Mouse (Mus musculus): ENCODE measurements around the gene Tmprss3. TPM values are rescaled to one million over a fixed set of nuclear protein-coding genes. Genes with fewer than 3 reads are reported as not detected.

Tmprss3 gene
- polyA plus RNA-seq, 1 experiment from 2014 or later = 0.11 TPM

GRCm38 (mm10) chr17:31134913-31135312, 63.9 kb downstream of the Tmprss3 start:
- no peak overlapping the region for H3K4me3 ChIP-seq (replicated peaks; ENCODE audit: low read length)
- 78% methylated on average over 6 of the region's 6 CpGs for WGBS
- H3K4me2 ChIP-seq (replicated peaks) = no peak overlapping the region
- DNase-seq (ENCODE audit: low spot score) = no peak
- no peaks in the 10 kb centered on the region for H3K27me3 ChIP-seq (ENCODE audit: control insufficient read depth, insufficient read depth, low read length)
- H3K4me1 ChIP-seq (replicated peaks; ENCODE audit: control insufficient read depth, insufficient read depth, low read length) = no peaks in the 10 kb centered on the region
- no peak overlapping the region for H3K27ac ChIP-seq
- ATAC-seq (ENCODE audit: low FRiP score) = no peak
- H3K36me3 ChIP-seq (replicated peaks; ENCODE audit: control insufficient read depth, insufficient read depth) = no peaks in the 10 kb centered on the region
- no peaks in the 10 kb centered on the region for H3K9me3 ChIP-seq (ENCODE audit: control insufficient read depth, low read length)
- H3K9ac ChIP-seq = no peak overlapping the region

- H3K36me3 ChIP-seq (replicated peaks; ENCODE audit: control insufficient read depth, insufficient read depth) = no peaks in the 10 kb centered on the region
Observed at GRCm38 (mm10) chr17:31133776-31134175, 65.0 kb downstream of the Tmprss3 start.

GRCm38 (mm10) chr17:31131269-31131821, 67.4 kb downstream of the Tmprss3 start:
- Histone ChIP-seq H3K36me3 (replicated peaks; ENCODE audit: control insufficient read depth, insufficient read depth) (no peaks in the 10 kb centered on the region), H3K9me3 (ENCODE audit: control insufficient read depth, low read length) (no peaks in the 10 kb centered on the region), H3K9ac (no peak overlapping the region), H3K27ac (no peak overlapping the region), H3K4me3 (replicated peaks; ENCODE audit: low read length) (no peak overlapping the region), H3K4me1 (replicated peaks; ENCODE audit: control insufficient read depth, insufficient read depth, low read length) (no peaks in the 10 kb centered on the region), H3K27me3 (ENCODE audit: control insufficient read depth, insufficient read depth, low read length) (no peaks in the 10 kb centered on the region), H3K4me2 (replicated peaks) (no peak overlapping the region)
- DNase-seq (ENCODE audit: low spot score) (no peak), ATAC-seq (ENCODE audit: low FRiP score) (no peak)
- 84% methylated on average over 10 of the region's 10 CpGs for WGBS

More at GRCm38 (mm10) chr17:31133776-31134175, 65.0 kb downstream of the Tmprss3 start:
- H3K9me3 ChIP-seq (ENCODE audit: control insufficient read depth, low read length) = no peaks in the 10 kb centered on the region
- H3K4me2 ChIP-seq (replicated peaks) = no peak overlapping the region
- 84% methylated on average over 15 of the region's 15 CpGs for WGBS
- H3K27ac ChIP-seq = no peak overlapping the region
- no peak overlapping the region for H3K4me3 ChIP-seq (replicated peaks; ENCODE audit: low read length)
- no peak for ATAC-seq (ENCODE audit: low FRiP score)
- no peaks in the 10 kb centered on the region for H3K4me1 ChIP-seq (replicated peaks; ENCODE audit: control insufficient read depth, insufficient read depth, low read length)
- H3K9ac ChIP-seq = no peak overlapping the region
- no peak for DNase-seq (ENCODE audit: low spot score)
- H3K27me3 ChIP-seq (ENCODE audit: control insufficient read depth, insufficient read depth, low read length) = no peaks in the 10 kb centered on the region

- ATAC-seq (ENCODE audit: low FRiP score) = no peak
- DNase-seq (ENCODE audit: low spot score) = no peak
- WGBS = 17% methylated on average over 2 of the region's 2 CpGs
Observed at GRCm38 (mm10) chr17:31129452-31129851, 69.3 kb downstream of the Tmprss3 start, which contains the start of gene Tff3. TSS of gene Tff3 (minus strand) at chr17:31129646.

More at GRCm38 (mm10) chr17:31129452-31129851, 69.3 kb downstream of the Tmprss3 start, which contains the start of gene Tff3:
- Histone ChIP-seq H3K27me3 (ENCODE audit: control insufficient read depth, insufficient read depth, low read length) (no peaks in the 10 kb centered on the region), H3K4me3 (replicated peaks; ENCODE audit: low read length) (no peak within 1 kb of the TSS), H3K9ac (no peak within 1 kb of the TSS), H3K4me1 (replicated peaks; ENCODE audit: control insufficient read depth, insufficient read depth, low read length) (no peaks in the 10 kb centered on the region), H3K36me3 (replicated peaks; ENCODE audit: control insufficient read depth, insufficient read depth) (no peaks in the 10 kb centered on the region), H3K4me2 (replicated peaks) (no peak within 1 kb of the TSS), H3K9me3 (ENCODE audit: control insufficient read depth, low read length) (no peaks in the 10 kb centered on the region), H3K27ac (no peak within 1 kb of the TSS)

Other genes starting within 250 kb of the Tmprss3 start
- gene Umodl1, start 244.3 kb downstream of the Tmprss3 start, polyA plus RNA-seq (2014; fragmentation: Nextera tagmentation; extraction: Ambion mirVana) = 0.17 TPM in 1 of 2 replicates, not detected in the other
- 19.3 and 21.1 TPM in 2 replicates for gene Abcg1, start 141.3 kb downstream of the Tmprss3 start, polyA plus RNA-seq (2014; fragmentation: Nextera tagmentation; extraction: Ambion mirVana)
- gene Tff3, start 69.3 kb downstream of the Tmprss3 start, polyA plus RNA-seq (2014; fragmentation: Nextera tagmentation; extraction: Ambion mirVana) = 2.9 and 4.5 TPM in 2 replicates
- not detected in 2 replicates for gene Tff2, start 54.7 kb downstream of the Tmprss3 start, polyA plus RNA-seq (2014; fragmentation: Nextera tagmentation; extraction: Ambion mirVana)
- not detected in 2 replicates for gene Tff1, start 33.7 kb downstream of the Tmprss3 start, polyA plus RNA-seq (2014; fragmentation: Nextera tagmentation; extraction: Ambion mirVana)
- not detected in 2 replicates for gene Ubash3a, start 8.9 kb upstream of the Tmprss3 start, polyA plus RNA-seq (2014; fragmentation: Nextera tagmentation; extraction: Ambion mirVana)
- 3.5 and 5.0 TPM in 2 replicates for gene Rsph1, start 78.4 kb upstream of the Tmprss3 start, polyA plus RNA-seq (2014; fragmentation: Nextera tagmentation; extraction: Ambion mirVana)
- gene Slc37a1, start 87.8 kb upstream of the Tmprss3 start, polyA plus RNA-seq (2014; fragmentation: Nextera tagmentation; extraction: Ambion mirVana) = 10.4 and 11.6 TPM in 2 replicates
- 31.1 and 32.6 TPM in 2 replicates for gene Pde9a, start 187.2 kb upstream of the Tmprss3 start, polyA plus RNA-seq (2014; fragmentation: Nextera tagmentation; extraction: Ambion mirVana)